Mouse (Mus musculus) hindbrain, embryonic 16.5 days (tissue): ENCODE data around the gene Abhd15. TPM values are rescaled to one million over a fixed set of nuclear protein-coding genes. Genes with fewer than 3 reads are reported as not detected.

Experiments used
- ATAC-seq: fragments of 200-750 bp; cut with Nextera tagmentation; 2 replicates; pipeline ENCODE4 v1.8.0; 2017; ENCODE audit warnings: moderate TSS enrichment, moderate library complexity
- H3K27ac ChIP-seq: fragments of 300-500 bp; sonication (generic); 2 replicates; pipeline ENCODE4 v1.5.1; 2014; ENCODE audit warnings: low read depth, mild to moderate bottlenecking, control low read depth, low read length, moderate library complexity
- H3K27me3 ChIP-seq: fragments of 300-500 bp; sonication (generic); replicated peaks from 2 replicates; pipeline ENCODE4 v1.6.1; 2014; ENCODE audit warnings: low read length; ENCODE audit not compliant: control insufficient read depth, insufficient read depth
- H3K36me3 ChIP-seq: fragments of 300-500 bp; sonication (generic); 2 replicates; pipeline ENCODE4 v1.6.1; 2014; ENCODE audit warnings: mild to moderate bottlenecking, low read length, moderate library complexity, mixed read lengths; ENCODE audit not compliant: control insufficient read depth, insufficient read depth
- H3K4me1 ChIP-seq: fragments of 300-500 bp; sonication (generic); 2 replicates; pipeline ENCODE4 v1.6.1; 2014; ENCODE audit warnings: low read depth, low read length; ENCODE audit not compliant: control insufficient read depth, insufficient read depth
- H3K4me2 ChIP-seq: fragments of 300-500 bp; sonication (generic); 2 replicates; pipeline ENCODE4 v1.6.1; 2014; ENCODE audit warnings: mild to moderate bottlenecking, low read length, control low read depth, moderate library complexity
- H3K4me3 ChIP-seq: fragments of 300-500 bp; sonication (generic); 2 replicates; pipeline ENCODE4 v1.5.1; 2014; ENCODE audit warnings: mild to moderate bottlenecking, low read length, control low read depth, moderate library complexity
- H3K9ac ChIP-seq: fragments of 300-500 bp; sonication (generic); 2 replicates; pipeline ENCODE4 v1.6.1; 2014; ENCODE audit warnings: low read depth, mild to moderate bottlenecking, control low read depth, low read length, moderate library complexity
- H3K9me3 ChIP-seq: fragments of 300-500 bp; sonication (generic); 2 replicates; pipeline ENCODE4 v1.6.1; 2014; ENCODE audit warnings: mild to moderate bottlenecking, low read length, moderate library complexity; ENCODE audit not compliant: control insufficient read depth
- WGBS: fragments of 180-500 bp; shearing (Covaris S2); extraction: QIAGEN DNeasy Blood & Tissue Kit; methylation state at CpG from one replicate; pipeline ENCODE4 v1.1.7; 2014; 5-methylcytosine and 5-hydroxymethylcytosine counted together
- polyA plus RNA-seq: library from polyadenylated mRNA; unstranded; fragments of >200 nt; fragmentation: Nextera tagmentation; extraction: Ambion mirVana; gene quantifications from 2 replicates; pipeline ENCODE4 v1.2.1, GENCODE M21; 2015

The Abhd15 gene
- polyA plus RNA-seq, 1 experiment from 2014 or later = 2.2 TPM

- 0% methylated on average over 23 of the region's 23 CpGs for WGBS
- Histone ChIP-seq H3K4me1 (peaks cover 64% of the 10 kb centered on the region), H3K36me3 (no peaks in the 10 kb centered on the region), H3K27me3 (no peaks in the 10 kb centered on the region), H3K4me3 (peak overlapping the region; percentile 95), H3K4me2 (peak overlapping the region; percentile 76), H3K27ac (peak overlapping the region; percentile 90), H3K9me3 (no peaks in the 10 kb centered on the region), H3K9ac (peak overlapping the region; percentile 93)
- peak; percentile 66 for ATAC-seq
Observed at GRCm38 (mm10) chr11:77491502-77492291, 23.2 kb upstream of the Abhd15 start.

GRCm38 (mm10) chr11:77492311-77492871, 22.5 kb upstream of the Abhd15 start:
- peak overlapping the region; percentile 95 for H3K4me3 ChIP-seq
- peak overlapping the region; percentile 76 for H3K4me2 ChIP-seq
- no peak for ATAC-seq
- H3K9me3 ChIP-seq = no peaks in the 10 kb centered on the region
- WGBS = 0% methylated on average over 15 of the region's 18 CpGs
- H3K9ac ChIP-seq = peak overlapping the region; percentile 93
- H3K27ac ChIP-seq = peak overlapping the region; percentile 90
- no peaks in the 10 kb centered on the region for H3K36me3 ChIP-seq
- H3K27me3 ChIP-seq = no peaks in the 10 kb centered on the region
- H3K4me1 ChIP-seq = peaks cover 64% of the 10 kb centered on the region

GRCm38 (mm10) chr11:77492911-77493332, 22.0 kb upstream of the Abhd15 start:
- H3K4me3 ChIP-seq = peak overlapping the region; percentile 95
- H3K9me3 ChIP-seq = no peaks in the 10 kb centered on the region
- peaks cover 63% of the 10 kb centered on the region for H3K4me1 ChIP-seq
- H3K27ac ChIP-seq = peak overlapping the region; percentile 90
- WGBS = under 1% methylated on average over 28 of the region's 32 CpGs
- H3K36me3 ChIP-seq = no peaks in the 10 kb centered on the region
- H3K9ac ChIP-seq = peak overlapping the region; percentile 93
- peak overlapping the region; percentile 76 for H3K4me2 ChIP-seq
- peak; percentile 81 for ATAC-seq
- H3K27me3 ChIP-seq = no peaks in the 10 kb centered on the region

- H3K4me2 ChIP-seq = peak within 1 kb of the TSS; percentile 77
- WGBS = 2% methylated on average over 38 of the region's 74 CpGs
- H3K9me3 ChIP-seq = no peaks in the 10 kb centered on the region
- peak within 1 kb of the TSS; percentile 95 for H3K4me3 ChIP-seq
- H3K36me3 ChIP-seq = no peaks in the 10 kb centered on the region
- ATAC-seq = no peak
- peak within 1 kb of the TSS; percentile 93 for H3K9ac ChIP-seq
- peaks cover 65% of the 10 kb centered on the region for H3K4me1 ChIP-seq
- peak within 1 kb of the TSS; percentile 90 for H3K27ac ChIP-seq
- H3K27me3 ChIP-seq = no peaks in the 10 kb centered on the region
Observed at GRCm38 (mm10) chr11:77493512-77494343, 21.2 kb upstream of the Abhd15 start, which contains the start of gene Git1. TSS of gene Git1 (plus strand) at chr11:77493562.

- Histone ChIP-seq H3K27me3 (no peaks in the 10 kb centered on the region), H3K4me3 (peak overlapping the region; percentile 95), H3K4me2 (peak overlapping the region; percentile 77), H3K9ac (peak overlapping the region; percentile 93), H3K9me3 (no peaks in the 10 kb centered on the region), H3K36me3 (no peaks in the 10 kb centered on the region), H3K4me1 (peaks cover 67% of the 10 kb centered on the region), H3K27ac (peak overlapping the region; percentile 90)
- ATAC-seq = no peak
- 39% methylated on average over 4 of the region's 4 CpGs for WGBS
Observed at GRCm38 (mm10) chr11:77494344-77494676, 20.6 kb upstream of the Abhd15 start.

GRCm38 (mm10) chr11:77494782-77495181, 20.1 kb upstream of the Abhd15 start:
- H3K27me3 ChIP-seq = no peaks in the 10 kb centered on the region
- H3K36me3 ChIP-seq = peaks cover 2% of the 10 kb centered on the region; the same call in 1 of the 2 replicates
- H3K9ac ChIP-seq = peak overlapping the region; percentile 93
- no peaks in the 10 kb centered on the region for H3K9me3 ChIP-seq
- no peak for ATAC-seq
- peak overlapping the region; percentile 77 for H3K4me2 ChIP-seq
- H3K4me3 ChIP-seq = peak overlapping the region; percentile 95; the same call in 1 of the 2 replicates
- 70% methylated on average over 6 of the region's 6 CpGs for WGBS
- no peak overlapping the region for H3K27ac ChIP-seq
- H3K4me1 ChIP-seq = peaks cover 70% of the 10 kb centered on the region

- Histone ChIP-seq H3K4me1 (peaks cover 69% of the 10 kb centered on the region), H3K27me3 (no peaks in the 10 kb centered on the region), H3K27ac (no peak overlapping the region), H3K36me3 (peaks cover 10% of the 10 kb centered on the region), H3K4me2 (no peak overlapping the region; the same call in 1 of the 2 replicates), H3K9ac (no peak overlapping the region), H3K4me3 (no peak overlapping the region), H3K9me3 (no peaks in the 10 kb centered on the region)
- no peak for ATAC-seq
Observed at GRCm38 (mm10) chr11:77495507-77495906, 19.4 kb upstream of the Abhd15 start.

- ATAC-seq = no peak
- Histone ChIP-seq H3K4me1 (peaks cover 57% of the 10 kb centered on the region), H3K27ac (peak overlapping the region; percentile 40; the same call in 1 of the 2 replicates)
Observed at GRCm38 (mm10) chr11:77497341-77497756, 17.6 kb upstream of the Abhd15 start.

More at GRCm38 (mm10) chr11:77497341-77497756, 17.6 kb upstream of the Abhd15 start:
- Histone ChIP-seq H3K4me2 (no peak overlapping the region), H3K27me3 (no peaks in the 10 kb centered on the region), H3K9me3 (no peaks in the 10 kb centered on the region), H3K9ac (no peak overlapping the region; the same call in 1 of the 2 replicates), H3K36me3 (peaks cover 12% of the 10 kb centered on the region), H3K4me3 (no peak overlapping the region)
- WGBS = 16% methylated on average over 6 of the region's 6 CpGs
